Mouse (Mus musculus): ENCODE data around the gene Mapk12. TPM values are rescaled to one million over a fixed set of nuclear protein-coding genes. Genes with fewer than 3 reads are reported as not detected.
A peak's percentile ranks its signal among the peaks of the same experiment; 100 is the strongest.

Gene Mapk12
- polyA plus RNA-seq, 1 experiment from 2014 or later: 3.6 TPM

DNA sequence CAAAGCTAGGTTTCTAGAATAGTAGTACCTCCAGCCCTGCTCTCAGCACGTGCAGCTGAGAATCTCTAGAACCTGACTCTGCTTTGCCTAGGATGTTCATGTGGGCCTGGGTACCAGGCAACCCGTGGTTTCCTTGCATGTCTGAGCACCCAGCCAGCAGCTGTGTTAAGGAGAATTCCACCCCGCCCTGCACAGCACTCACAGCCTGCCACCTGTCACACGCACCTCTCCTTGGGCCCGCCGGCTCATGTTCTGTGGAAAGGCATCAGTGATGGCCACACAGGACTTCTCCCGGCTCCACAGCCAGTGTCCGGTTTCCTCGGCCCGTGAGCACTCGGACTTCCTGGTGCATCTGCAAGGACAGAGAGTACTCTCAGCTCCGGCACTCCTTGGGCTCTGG lies 25.0 kb upstream of the Mapk12 start:
- no peak for ATAC-seq
- Histone ChIP-seq H3K36me3 (peaks cover 71% of the 10 kb centered on the region), H3K4me3 (replicated peaks) (no peak overlapping the region), H3K4me2 (replicated peaks) (no peak overlapping the region), H3K4me1 (replicated peaks) (peaks cover 21% of the 10 kb centered on the region), H3K9me3 (no peaks in the 10 kb centered on the region), H3K9ac (no peak overlapping the region), H3K27me3 (replicated peaks) (no peaks in the 10 kb centered on the region), H3K27ac (no peak overlapping the region)
- 95% methylated on average over 12 of the region's 12 CpGs for WGBS

DNA sequence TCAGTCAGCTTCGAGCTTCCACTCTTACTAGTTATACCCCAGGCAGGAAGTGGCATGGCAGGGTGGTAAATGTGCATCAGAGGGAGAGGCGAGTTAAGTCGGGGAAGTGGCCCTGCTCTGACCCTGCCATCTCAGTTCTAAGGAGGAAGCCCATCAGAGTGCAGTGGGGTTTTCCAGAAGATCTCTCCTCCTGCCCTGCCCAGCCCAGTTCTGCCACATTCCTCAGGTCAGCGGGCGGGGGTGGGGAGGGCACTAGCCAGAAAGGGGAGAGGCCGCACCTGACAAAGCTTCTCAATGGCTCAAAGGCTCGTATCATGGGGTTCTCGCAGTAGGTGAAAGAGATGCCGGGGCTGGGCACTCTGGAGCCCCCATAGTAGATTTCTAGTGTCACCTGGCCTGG lies 20.9 kb upstream of the Mapk12 start:
- peak; percentile 38 for ATAC-seq
- no peaks in the 10 kb centered on the region for H3K9me3 ChIP-seq
- no peak overlapping the region for H3K4me2 ChIP-seq (replicated peaks)
- H3K27ac ChIP-seq: no peak overlapping the region
- no peaks in the 10 kb centered on the region for H3K27me3 ChIP-seq (replicated peaks)
- no peak overlapping the region for H3K4me3 ChIP-seq (replicated peaks)
- H3K9ac ChIP-seq: no peak overlapping the region
- 65% methylated on average over 9 of the region's 9 CpGs for WGBS
- peaks cover 93% of the 10 kb centered on the region for H3K36me3 ChIP-seq
- 0 out of 2 replicates have a peak, but pooled peaks cover 3% of the 10 kb centered on the region for H3K4me1 ChIP-seq (replicated peaks)

DNA sequence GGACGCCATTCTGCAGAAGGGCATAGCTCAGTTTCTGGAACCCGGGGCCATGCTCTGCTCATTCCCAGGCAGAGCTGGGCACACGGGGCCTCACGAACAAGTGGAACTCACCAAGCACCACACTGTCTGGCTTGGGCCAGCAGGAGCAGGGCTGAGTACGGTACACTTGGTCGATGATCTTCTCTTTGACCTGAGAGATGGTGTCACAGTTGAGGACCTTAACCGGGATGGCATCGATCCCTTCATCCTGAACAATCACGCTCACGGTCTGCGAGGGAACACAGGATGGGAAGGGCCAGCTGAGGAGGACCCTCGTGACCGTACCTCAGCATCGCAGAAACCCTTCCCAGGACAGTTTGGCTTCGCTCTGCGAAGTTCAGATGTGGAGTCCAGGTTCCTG lies 18.0 kb upstream of the Mapk12 start:
- no peak overlapping the region for H3K9ac ChIP-seq
- no peak overlapping the region for H3K27ac ChIP-seq
- H3K36me3 ChIP-seq: peaks cover 82% of the 10 kb centered on the region
- no peaks in the 10 kb centered on the region for H3K9me3 ChIP-seq
- H3K4me3 ChIP-seq (replicated peaks): no peak overlapping the region
- H3K4me2 ChIP-seq (replicated peaks): no peak overlapping the region
- 94% methylated on average over 16 of the region's 16 CpGs for WGBS
- ATAC-seq: no peak
- H3K4me1 ChIP-seq (replicated peaks): 0 out of 2 replicates have a peak, but pooled peaks cover 3% of the 10 kb centered on the region
- no peaks in the 10 kb centered on the region for H3K27me3 ChIP-seq (replicated peaks)

GRCm38 (mm10) chr15:89157954-89158353 lies 17.5 kb upstream of the Mapk12 start:
- Histone ChIP-seq H3K9me3 (no peaks in the 10 kb centered on the region), H3K9ac (no peak overlapping the region), H3K27me3 (replicated peaks) (no peaks in the 10 kb centered on the region), H3K4me3 (replicated peaks) (no peak overlapping the region), H3K27ac (no peak overlapping the region), H3K4me1 (replicated peaks) (0 out of 2 replicates have a peak, but pooled peaks cover 3% of the 10 kb centered on the region), H3K36me3 (peaks cover 80% of the 10 kb centered on the region), H3K4me2 (replicated peaks) (no peak overlapping the region)
- WGBS: 65% methylated on average over 7 of the region's 7 CpGs
- peak; percentile 18; the same call in 1 of the 2 replicates for ATAC-seq

DNA sequence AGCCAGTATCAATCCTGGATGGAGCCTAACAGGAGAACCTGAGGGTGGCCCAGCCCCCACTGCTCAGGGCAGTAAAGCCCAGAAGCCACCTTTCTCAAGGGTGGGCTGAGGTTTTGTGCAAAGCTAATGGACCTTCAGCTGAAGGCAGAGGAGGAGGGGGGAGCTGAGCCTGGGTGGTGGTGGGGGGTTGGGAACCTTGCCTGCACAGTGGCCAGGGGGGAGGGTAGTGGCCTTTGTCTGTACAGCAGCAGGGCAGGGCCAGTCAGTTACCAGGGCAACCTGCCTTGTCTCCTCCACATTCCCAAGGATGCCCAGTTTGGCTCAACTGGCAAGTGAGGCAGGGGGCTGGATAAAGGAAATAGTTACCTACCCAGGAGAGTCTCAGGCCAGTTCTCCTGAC lies 11.8 kb upstream of the Mapk12 start:
- Histone ChIP-seq H3K9ac (no peak overlapping the region), H3K4me2 (replicated peaks) (no peak overlapping the region), H3K27me3 (replicated peaks) (peaks cover 31% of the 10 kb centered on the region), H3K4me3 (replicated peaks) (no peak overlapping the region), H3K9me3 (no peaks in the 10 kb centered on the region), H3K36me3 (peaks cover 25% of the 10 kb centered on the region), H3K27ac (no peak overlapping the region), H3K4me1 (replicated peaks) (peaks cover 21% of the 10 kb centered on the region)
- no peak for ATAC-seq

GRCm38 (mm10) chr15:89150041-89150390 lies 9.5 kb upstream of the Mapk12 start:
- Histone ChIP-seq H3K36me3 (peaks cover 2% of the 10 kb centered on the region; the same call in 1 of the 2 replicates), H3K4me3 (replicated peaks) (peak overlapping the region; percentile 68), H3K27ac (no peak overlapping the region), H3K9me3 (no peaks in the 10 kb centered on the region), H3K9ac (no peak overlapping the region), H3K4me1 (replicated peaks) (peaks cover 29% of the 10 kb centered on the region), H3K27me3 (replicated peaks) (peaks cover 49% of the 10 kb centered on the region), H3K4me2 (replicated peaks) (peak overlapping the region; percentile 97)
- WGBS: 2% methylated on average over 13 of the region's 13 CpGs
- ATAC-seq: peak; percentile 29

DNA sequence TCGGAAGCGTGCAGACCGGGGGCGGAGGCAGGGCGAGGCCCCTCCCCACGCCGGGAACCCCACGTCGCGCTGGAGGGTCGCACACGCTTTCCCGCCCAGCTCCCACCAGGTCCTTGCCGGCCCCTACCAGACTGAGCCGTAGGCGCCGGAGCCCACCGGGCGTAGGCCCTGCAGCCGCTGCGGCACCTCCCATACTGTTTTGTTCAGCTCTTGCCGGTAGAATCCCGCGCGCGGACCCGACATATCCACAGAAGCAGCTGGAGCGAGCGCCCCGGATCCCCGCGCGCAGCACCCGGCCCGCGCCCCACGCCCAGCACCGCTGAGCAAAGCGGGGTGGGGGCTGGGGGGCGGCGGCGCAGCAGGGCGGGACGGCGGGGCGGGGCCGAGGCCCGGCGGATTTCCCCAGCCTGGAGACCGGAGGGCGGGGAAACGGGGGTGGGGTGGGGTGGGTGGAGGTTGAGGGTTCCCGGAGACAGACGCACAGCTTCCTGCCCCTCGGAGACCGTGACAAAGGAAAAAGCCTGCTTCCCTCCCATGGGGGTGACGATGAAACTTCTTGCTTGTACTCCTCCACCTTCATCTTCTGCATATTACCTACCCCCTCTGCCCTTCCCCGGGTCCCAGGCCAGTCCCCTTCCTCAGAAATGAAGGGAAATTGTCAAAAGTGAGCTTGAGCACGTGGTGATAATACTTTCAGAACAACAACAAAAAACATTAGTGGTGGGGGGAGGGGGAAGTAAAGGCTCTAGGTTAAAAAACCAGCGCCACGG lies 9.0 kb upstream of the Mapk12 start, which contains the start of gene Mapk11:
Gene Mapk11 (minus strand): TSS at position 358 of the 770 bp plus-strand sequence.
- H3K4me3 ChIP-seq (replicated peaks): peak within 1 kb of the TSS; percentile 68
- peaks cover 29% of the 10 kb centered on the region for H3K4me1 ChIP-seq (replicated peaks)
- peak within 1 kb of the TSS; percentile 68 for H3K9ac ChIP-seq
- H3K27me3 ChIP-seq (replicated peaks): peaks cover 54% of the 10 kb centered on the region
- H3K4me2 ChIP-seq (replicated peaks): peak within 1 kb of the TSS; percentile 97
- no peaks in the 10 kb centered on the region for H3K9me3 ChIP-seq
- H3K36me3 ChIP-seq: no peaks in the 10 kb centered on the region
- peak within 1 kb of the TSS; percentile 42 for H3K27ac ChIP-seq
- peak; percentile 69 for ATAC-seq
- 2% methylated on average over 59 of the region's 61 CpGs for WGBS

DNA sequence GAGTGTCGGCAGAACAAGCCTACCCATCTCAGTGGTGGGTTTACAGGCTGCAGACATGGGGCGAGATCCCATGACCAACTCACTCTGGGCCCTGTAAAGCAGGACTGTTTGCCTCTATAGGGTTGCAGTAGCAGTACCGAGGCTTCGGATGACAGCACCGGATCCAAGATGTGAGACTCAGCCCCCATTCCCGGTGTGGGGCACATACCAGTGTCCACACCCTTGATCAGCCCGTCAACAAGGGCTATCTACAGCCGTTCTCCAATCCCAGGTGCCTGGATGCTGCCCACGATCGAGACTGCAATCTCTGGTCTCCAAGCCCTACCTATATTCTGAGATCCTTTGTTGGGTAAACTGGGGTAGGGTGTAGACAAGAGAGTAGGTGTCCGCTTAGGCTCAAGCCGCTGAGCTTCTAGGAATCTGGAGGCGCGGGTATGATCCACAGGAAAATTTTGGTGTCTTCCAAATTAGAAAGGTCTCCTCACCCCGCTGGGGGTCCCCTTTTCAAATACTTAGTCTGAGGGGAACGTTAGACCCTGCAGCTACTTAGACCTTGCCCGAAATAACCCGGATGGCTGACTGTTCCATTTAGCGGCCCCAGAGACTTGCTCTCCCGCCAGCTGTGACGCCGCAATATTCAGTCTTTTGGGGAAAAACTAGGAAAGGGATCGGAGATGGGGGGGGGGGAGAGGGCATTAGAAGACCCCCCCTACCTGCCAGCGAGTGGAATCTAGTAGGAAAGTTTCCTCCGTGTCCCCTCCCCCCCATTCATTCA lies 8.2 kb upstream of the Mapk12 start:
- Histone ChIP-seq H3K4me1 (replicated peaks) (peaks cover 29% of the 10 kb centered on the region), H3K36me3 (no peaks in the 10 kb centered on the region), H3K4me2 (replicated peaks) (peak overlapping the region; percentile 97), H3K4me3 (replicated peaks) (peak overlapping the region; percentile 68), H3K9ac (peak overlapping the region; percentile 68), H3K27me3 (replicated peaks) (peaks cover 59% of the 10 kb centered on the region), H3K9me3 (no peaks in the 10 kb centered on the region), H3K27ac (peak overlapping the region; percentile 42; the same call in 1 of the 2 replicates)
- WGBS: 8% methylated on average over 24 of the region's 25 CpGs
- ATAC-seq: no peak

GRCm38 (mm10) chr15:89147895-89148294 lies 7.4 kb upstream of the Mapk12 start:
- Histone ChIP-seq H3K4me2 (replicated peaks) (peak overlapping the region; percentile 97), H3K27ac (no peak overlapping the region), H3K4me1 (replicated peaks) (peaks cover 29% of the 10 kb centered on the region), H3K9me3 (no peaks in the 10 kb centered on the region), H3K27me3 (replicated peaks) (peaks cover 59% of the 10 kb centered on the region), H3K4me3 (replicated peaks) (no peak overlapping the region), H3K36me3 (no peaks in the 10 kb centered on the region), H3K9ac (no peak overlapping the region)
- ATAC-seq: no peak
- 57% methylated on average over 4 of the region's 4 CpGs for WGBS

GRCm38 (mm10) chr15:89147456-89147855 lies 7.0 kb upstream of the Mapk12 start:
- ATAC-seq: no peak
- H3K4me3 ChIP-seq (replicated peaks): no peak overlapping the region
- H3K36me3 ChIP-seq: no peaks in the 10 kb centered on the region
- H3K4me2 ChIP-seq (replicated peaks): no peak overlapping the region
- H3K27me3 ChIP-seq (replicated peaks): peaks cover 59% of the 10 kb centered on the region
- peaks cover 29% of the 10 kb centered on the region for H3K4me1 ChIP-seq (replicated peaks)
- no peak overlapping the region for H3K27ac ChIP-seq
- no peaks in the 10 kb centered on the region for H3K9me3 ChIP-seq
- H3K9ac ChIP-seq: no peak overlapping the region
- WGBS: 21% methylated on average over 10 of the region's 10 CpGs

DNA sequence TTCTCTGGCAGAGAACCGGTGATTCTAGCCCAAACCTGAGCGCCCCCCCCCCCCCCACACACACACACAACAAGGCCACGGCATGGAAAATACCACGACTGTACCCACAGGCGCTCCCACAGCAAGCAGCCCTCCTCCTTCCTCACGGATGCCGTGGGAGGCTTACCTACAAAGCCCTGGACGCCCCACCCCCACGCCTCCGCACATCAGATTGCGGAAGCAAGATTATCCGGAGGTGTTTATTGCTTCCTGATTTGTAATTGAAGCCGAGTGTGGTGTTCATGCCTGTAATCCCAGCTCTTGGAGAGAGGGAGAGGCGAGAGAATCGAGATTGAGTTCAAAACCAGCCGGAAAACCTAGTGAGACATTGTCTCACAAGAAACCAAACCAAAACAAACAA lies 6.5 kb upstream of the Mapk12 start:
- Histone ChIP-seq H3K9ac (no peak overlapping the region), H3K4me2 (replicated peaks) (peak overlapping the region; percentile 67), H3K9me3 (no peaks in the 10 kb centered on the region), H3K4me3 (replicated peaks) (peak overlapping the region; percentile 30), H3K27ac (no peak overlapping the region), H3K27me3 (replicated peaks) (peaks cover 59% of the 10 kb centered on the region), H3K36me3 (no peaks in the 10 kb centered on the region), H3K4me1 (replicated peaks) (peaks cover 29% of the 10 kb centered on the region)
- ATAC-seq: no peak
- 7% methylated on average over 16 of the region's 16 CpGs for WGBS

- Histone ChIP-seq H3K27me3 (replicated peaks) (peaks cover 61% of the 10 kb centered on the region), H3K27ac (no peak overlapping the region), H3K4me1 (replicated peaks) (peaks cover 31% of the 10 kb centered on the region), H3K4me2 (replicated peaks) (peak overlapping the region; percentile 67), H3K4me3 (replicated peaks) (peak overlapping the region; percentile 30), H3K36me3 (no peaks in the 10 kb centered on the region), H3K9ac (no peak overlapping the region), H3K9me3 (no peaks in the 10 kb centered on the region)
- under 1% methylated on average over 27 of the region's 27 CpGs for WGBS
- peak; percentile 45 for ATAC-seq
Measured at GRCm38 (mm10) chr15:89146537-89146936, 6.0 kb upstream of the Mapk12 start.

Data from intestine, embryonic 15.5 days (tissue).